Mouse (Mus musculus): ENCODE data around the gene Crybb2. TPM values are rescaled to one million over a fixed set of nuclear protein-coding genes. Genes with fewer than 3 reads are reported as not detected.

Crybb2 gene
- total RNA-seq, 2 experiments from 2014 or later = not detected

DNA sequence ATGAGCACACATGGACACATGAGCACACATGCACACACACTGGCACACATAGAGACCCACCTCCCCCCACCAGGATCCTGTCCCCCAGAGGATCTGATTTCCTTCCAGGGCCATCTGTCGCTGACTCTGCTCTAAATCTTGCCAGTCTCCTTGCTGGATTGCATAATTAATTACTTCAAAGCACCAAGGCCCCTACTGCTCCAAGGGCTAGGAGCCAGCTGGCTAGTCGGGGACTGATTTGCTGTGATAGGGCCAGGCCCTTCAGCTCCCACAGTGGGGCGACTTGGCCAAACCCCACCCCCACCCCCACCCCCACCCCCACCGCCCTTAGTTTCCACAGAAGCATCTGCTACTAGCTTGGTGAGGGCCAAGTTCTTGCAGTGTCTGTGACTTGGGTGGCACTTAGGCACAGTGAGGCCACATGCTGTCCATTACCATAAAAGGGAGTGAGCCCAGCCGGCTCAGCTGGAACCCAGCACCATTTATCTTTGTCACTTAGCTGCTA is 28.3 kb downstream of the Crybb2 start:
- intact Hi-C loops (cut with DNase I; ENCODE audit: low total_unique reads) = no loop called here

DNA sequence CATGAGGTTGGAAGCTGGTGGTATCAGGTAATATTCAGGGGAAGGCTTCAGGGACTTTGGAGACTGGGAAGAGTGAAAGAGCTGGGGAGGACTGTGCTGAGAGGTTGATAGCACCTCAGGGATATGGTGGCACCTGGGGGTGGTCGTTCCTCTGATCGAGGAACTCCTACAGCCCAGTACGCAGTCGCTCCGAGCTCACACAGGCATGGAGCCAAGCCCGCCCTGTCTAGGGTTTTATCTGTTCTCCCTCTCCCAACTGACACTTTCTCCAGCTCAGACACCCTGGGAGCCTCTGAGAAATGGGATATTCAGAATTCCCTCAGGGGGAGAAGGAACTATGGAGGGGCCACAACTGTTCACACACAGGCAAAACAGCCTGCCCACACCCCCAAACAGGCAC is 29.1 kb downstream of the Crybb2 start:
- intact Hi-C loops (cut with DNase I; ENCODE audit: low total_unique reads) = no loop called here
- DNase-seq = no peak

More for the DNA sequence above, 28.3 kb downstream of the Crybb2 start:
- peak; percentile 78 for DNase-seq

DNA sequence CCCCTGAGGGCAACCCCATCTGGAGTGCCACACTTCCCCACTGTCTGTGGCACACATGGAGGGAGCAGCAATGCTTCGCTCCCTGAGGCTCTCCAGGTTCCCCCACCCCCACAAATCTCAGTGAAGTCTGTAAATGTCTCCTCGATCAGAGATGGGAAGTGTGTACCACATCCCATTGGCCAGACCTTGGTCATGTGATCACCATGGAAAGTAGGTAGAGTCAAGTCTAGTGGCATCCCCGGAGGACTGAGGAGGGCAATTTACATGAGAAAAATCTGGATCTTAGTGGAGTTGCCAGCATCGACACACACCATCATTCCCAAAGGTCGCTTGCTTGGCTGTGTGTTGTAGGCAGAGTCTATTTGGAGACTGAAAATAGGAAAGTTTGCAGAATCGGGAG is 31.3 kb downstream of the Crybb2 start:
- DNase-seq = no peak
- intact Hi-C loops (cut with DNase I; ENCODE audit: low total_unique reads) = no loop called here

DNA sequence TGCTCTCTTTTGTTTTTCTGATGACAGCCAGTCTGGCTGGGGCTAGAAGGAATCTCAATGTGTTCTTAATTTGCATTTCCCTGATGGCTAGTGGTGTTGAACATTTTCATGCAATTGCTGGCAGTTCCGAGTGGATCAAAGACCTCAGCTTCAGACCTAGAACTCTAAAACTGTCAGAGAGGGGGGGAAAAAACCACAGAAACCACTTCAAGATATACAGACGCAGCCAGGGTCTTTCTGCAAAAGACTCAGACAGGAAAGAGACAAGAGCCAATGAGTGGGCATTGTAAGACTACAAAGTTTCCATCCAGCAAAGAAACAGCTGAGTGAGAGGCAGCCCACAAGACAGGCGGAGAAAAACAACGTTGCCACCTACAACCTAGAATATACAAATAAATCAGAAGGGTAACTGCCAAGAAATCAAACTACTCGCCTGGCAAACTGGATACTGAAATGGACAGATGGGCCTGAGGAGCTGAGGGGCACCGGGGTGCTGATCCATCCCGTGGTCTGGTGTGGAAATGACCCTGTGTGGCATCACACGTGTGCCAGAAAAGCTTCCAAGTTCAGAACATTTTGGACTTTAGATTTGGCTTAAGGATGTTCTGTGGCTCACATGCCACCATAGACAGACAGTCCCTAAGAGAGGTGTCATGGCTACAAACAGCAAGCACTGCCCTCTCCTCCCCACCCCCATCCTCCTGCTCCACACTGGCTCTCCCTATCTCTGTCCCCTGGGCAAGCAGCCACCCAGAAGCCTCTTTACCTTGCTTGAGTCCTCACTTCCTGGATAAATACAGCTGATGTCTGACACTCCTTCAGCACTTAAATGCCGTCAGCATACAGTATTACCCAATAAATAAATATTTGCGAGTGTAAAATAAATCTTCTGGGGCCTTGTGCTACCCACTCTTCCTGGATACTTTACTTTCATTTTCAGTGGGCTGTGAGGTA is 34.5 kb downstream of the Crybb2 start:
- intact Hi-C loops (cut with DNase I; ENCODE audit: low total_unique reads) = no loop called here
- DNase-seq = no peak

DNA sequence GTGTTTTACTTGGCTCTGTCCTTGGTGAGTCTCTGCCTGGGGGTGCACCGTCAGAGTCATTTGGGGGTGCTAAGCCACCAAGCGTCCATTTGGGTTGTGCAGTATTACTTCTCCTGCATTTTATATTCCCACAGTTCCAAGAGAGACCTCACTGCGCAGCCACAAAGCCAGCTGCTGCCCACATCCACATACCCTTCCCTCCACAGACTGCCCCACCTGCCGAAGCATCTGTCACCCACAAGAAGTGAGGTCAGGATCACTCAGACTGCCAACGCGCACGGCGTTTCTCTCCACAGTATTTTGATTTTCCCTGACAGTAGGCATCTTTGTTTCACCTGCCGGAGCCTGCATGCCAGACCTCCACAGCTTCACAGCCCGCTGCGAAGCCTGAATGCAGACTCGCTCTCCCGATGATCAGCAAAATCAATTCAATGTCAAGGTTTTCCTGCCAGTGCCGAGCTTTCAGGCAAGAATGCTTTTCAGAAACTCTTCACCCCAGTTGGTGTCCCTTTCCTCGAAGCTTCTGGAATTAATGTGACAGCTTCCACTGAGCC is 38.6 kb downstream of the Crybb2 start:
- intact Hi-C loops (cut with DNase I; ENCODE audit: low total_unique reads) = no loop called here

DNA sequence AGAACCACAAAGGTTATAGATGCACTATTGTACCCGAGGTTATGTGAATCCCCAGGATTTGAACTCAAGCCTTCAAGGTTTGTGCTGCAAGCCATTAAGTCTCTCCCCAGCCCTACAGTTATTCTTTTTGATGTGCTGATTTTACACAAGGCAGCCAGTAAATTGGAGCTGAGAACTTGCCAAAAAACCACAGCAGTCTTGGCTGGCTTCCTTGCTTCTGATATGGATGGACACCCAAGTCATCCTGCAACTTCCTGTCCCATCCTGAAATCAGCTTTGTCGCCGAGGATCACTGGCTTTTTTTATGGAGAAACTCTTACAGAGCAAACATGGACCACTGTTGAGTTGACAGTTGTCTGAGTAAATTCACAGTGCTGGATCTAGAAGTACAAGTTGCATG is 39.8 kb downstream of the Crybb2 start:
- no peak for DNase-seq
- intact Hi-C loops (cut with DNase I; ENCODE audit: low total_unique reads) = no loop called here

More for the DNA sequence above, 38.6 kb downstream of the Crybb2 start:
- DNase-seq = no peak

DNA sequence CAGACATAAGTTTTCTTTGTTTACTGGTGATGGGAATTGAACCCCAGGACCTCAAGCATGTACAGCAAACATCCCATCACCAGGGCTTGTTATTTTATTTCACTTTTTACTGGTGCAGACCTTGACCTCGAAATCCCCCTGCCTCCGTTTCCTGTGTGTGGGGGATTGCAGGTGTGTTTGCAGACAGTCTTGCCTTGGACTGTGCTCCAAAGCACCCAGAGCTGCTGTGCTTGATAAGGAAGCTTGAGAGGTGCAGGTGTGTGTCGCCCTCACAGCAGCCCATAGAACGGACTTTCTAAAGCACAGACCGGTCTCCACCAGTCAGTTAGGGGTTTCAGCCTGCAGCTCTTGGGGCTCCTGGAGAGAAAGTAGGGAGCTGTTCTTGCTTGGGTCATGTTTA is 43.2 kb downstream of the Crybb2 start:
- intact Hi-C loops (cut with DNase I; ENCODE audit: low total_unique reads) = no loop called here
- DNase-seq = no peak

DNA sequence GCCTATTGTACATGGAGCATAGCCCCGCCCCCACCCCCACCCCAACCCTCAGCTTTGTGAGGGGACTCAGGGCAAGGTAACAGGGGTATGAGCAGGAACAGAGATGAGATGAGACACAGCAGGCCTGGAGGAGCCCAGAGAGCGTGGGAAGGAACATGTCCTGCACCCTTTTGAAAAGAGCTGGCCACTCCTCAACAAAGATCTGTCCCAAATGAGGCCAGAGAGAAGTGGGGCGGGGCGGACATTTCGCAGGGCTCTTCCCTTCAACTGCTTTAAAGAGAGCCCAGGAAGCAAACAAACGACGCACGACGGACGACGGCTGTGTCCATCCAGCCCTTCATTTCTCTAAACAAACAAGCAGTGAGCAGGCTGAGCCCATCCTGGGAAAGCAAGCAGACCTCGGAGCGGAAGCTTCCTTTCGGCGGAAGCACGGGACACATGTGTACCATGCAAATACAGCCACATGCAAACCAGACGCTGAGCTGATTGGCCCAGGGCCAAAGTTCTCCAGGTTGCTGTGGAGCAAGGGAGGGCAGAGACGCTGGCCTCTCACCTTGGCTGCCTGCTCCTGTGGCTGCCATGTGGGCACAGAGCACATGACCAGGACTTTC is 45.7 kb downstream of the Crybb2 start:
- intact Hi-C loops (cut with DNase I; ENCODE audit: low total_unique reads) = no loop called here
- DNase-seq = peak; percentile 31

DNA sequence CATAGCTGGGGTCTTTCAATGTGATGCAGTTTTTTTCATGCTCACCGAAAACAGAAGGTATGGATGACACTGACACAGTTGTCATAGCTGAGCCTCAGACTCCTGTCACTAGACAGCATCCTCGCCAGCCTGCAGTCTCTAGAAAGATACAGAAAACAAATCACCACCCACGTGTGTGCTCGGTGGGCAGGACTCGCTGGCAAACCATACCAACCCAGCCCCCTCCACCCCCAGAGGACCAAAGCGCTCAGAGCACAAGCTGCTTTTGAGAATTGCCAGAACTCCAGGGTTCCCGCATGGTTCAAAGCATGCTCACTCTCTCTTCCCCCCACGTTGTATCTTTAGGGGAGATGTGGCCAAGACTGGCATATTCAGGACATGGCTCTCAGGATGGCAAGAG is 51.7 kb downstream of the Crybb2 start:
- DNase-seq = no peak
- intact Hi-C loops (cut with DNase I; ENCODE audit: low total_unique reads) = no loop called here

DNA sequence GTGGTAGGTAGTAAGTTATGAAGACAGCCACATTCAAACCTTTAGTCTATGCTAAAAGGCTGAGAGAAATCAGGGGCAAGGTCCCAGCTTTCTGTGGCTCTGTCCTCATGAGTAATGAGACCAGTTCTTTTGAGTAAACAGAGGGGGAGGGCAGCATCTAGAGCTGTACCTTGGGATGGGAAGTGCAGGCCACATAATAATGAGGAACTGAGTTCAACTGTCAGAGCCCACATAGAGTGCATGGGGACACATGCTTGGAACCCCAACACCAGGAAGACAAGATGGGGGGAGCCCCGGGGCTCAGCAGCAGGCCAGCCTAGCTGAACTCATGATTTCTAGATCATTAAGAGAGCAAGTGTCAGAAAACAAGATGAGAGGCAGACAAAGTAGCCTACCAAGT is 52.9 kb downstream of the Crybb2 start:
- DNase-seq = no peak
- intact Hi-C loops (cut with DNase I; ENCODE audit: low total_unique reads) = no loop called here

DNA sequence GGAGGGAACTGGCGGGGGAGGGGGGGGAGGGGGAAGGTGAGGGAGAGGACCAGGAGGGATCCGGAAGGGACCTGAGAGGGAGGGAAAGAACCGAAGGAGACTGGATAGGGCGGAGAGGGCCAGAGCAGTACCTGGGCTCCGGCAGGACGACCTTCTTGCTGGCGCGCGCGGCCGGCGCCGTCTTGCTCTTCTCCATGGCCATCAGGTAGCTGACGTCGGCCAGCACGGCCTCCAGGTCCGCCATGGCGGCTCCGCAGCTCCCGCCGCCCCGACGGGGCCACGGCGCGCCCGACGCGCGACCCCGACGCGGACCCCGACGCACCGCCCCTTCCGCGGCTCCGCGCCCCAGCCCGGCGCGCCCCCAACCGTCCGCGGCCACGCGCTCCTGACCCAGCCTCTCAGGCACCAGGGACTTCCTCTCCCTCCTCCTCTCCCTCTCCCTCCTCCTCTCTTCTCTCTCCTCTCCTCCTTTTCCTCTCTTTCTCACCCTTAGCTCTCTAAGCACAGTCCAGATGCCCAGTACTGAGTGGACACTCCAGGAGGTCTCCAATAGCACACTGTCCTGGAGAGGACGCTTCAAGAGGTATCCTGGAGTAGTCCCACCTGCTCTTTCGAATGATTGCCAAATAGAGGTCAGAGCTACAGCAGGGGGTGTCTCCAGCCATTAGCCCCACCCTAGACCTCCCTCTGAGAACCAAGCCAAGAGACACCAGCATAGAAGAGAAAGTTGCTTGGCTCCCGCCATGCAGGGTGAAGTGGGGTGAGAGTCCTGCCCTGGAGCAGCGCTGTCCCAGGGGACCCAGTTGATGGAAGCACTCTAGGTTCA is 54.5 kb downstream of the Crybb2 start, which contains the start of gene Grk3:
Gene Grk3 (minus strand): TSS at position 556 of the 826 bp plus-strand sequence.
- DNase-seq = peak; percentile 51
- intact Hi-C loops (cut with DNase I; ENCODE audit: low total_unique reads) = no loop called here

DNA sequence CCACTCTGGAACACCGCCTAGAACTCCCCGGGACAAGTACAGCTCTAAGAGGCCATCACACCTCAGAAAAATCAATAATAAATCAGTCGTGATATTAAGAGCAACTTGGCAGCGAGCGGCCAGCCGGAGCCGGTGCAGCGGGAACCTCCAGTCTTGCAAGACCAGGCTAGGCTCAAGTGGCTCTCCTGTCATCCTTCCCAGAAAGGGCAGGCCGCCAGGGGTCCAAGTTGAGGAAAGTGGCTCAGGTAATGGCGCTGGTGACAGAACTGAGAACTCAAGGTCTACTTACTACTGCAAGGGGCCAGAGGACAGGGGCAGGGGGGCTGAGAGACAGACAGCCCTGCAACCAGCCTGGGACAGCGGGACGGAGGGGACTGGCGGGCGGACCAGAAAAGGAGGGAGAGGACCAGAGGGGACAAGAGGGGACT is 55.1 kb downstream of the Crybb2 start:
- intact Hi-C loops (cut with DNase I; ENCODE audit: low total_unique reads) = loop anchor here (5.0 kb wide), 1 partner anchor 38 kb away; no protein-coding TSS in a partner anchor
- peak; percentile 55 for DNase-seq

DNA sequence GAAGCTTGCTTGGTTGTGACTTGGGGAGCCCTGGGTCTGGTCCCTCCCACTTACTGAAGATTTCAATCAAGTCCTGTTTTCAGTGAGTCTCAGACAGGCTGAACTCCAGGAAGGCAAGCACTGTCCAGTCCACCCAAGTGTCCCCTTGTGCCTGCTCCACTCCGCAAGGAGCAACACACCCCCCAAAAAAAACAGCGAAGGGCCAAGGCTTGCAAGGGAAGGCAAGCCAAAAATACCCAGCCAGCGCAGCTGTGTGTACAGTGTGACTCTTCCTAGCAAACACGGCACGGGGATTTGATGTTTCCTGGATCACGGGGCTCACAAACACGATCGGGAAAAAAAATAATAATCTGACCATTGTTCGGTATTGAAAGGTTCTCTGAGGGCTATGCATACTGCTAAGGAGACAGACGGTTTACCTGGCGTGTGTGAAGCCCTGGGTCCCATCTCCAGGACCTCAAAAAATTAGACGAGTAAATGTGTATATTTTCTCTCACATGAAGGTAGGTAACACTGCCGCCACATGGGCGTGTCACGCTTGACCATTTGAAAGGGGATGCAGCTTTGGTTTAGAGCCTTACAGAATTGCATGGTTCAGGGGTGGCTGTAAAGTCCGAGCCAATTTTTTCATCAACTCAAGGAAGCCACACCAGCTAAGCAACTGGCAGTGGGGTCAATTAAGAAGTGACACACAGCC is 55.7 kb downstream of the Crybb2 start:
- peak; percentile 25 for DNase-seq
- intact Hi-C loops (cut with DNase I; ENCODE audit: low total_unique reads) = loop anchor here (5.0 kb wide), 1 partner anchor 37 kb away; no protein-coding TSS in a partner anchor

DNA sequence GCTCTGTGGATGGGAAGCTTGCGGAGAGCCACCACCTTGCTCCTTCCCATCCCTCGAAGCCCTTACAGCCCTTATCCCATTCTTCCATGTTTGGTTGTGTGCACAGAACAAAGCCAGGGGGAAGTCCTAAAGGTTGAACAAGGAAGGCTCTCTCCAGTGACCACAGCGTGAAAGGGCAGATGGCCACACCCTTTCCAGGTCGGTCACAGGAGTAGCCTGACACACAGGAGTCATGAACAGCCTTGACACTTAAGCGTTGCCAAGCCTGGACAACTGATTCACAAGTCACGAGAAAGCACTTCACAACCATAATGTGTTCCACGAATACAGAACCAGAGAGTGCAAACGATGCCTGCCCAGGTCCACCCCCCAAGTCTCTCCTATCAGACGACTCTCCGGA is 58.0 kb downstream of the Crybb2 start:
- intact Hi-C loops (cut with DNase I; ENCODE audit: low total_unique reads) = loop anchor here (5.0 kb wide), 1 partner anchor 35 kb away; no protein-coding TSS in a partner anchor
- no peak for DNase-seq

DNA sequence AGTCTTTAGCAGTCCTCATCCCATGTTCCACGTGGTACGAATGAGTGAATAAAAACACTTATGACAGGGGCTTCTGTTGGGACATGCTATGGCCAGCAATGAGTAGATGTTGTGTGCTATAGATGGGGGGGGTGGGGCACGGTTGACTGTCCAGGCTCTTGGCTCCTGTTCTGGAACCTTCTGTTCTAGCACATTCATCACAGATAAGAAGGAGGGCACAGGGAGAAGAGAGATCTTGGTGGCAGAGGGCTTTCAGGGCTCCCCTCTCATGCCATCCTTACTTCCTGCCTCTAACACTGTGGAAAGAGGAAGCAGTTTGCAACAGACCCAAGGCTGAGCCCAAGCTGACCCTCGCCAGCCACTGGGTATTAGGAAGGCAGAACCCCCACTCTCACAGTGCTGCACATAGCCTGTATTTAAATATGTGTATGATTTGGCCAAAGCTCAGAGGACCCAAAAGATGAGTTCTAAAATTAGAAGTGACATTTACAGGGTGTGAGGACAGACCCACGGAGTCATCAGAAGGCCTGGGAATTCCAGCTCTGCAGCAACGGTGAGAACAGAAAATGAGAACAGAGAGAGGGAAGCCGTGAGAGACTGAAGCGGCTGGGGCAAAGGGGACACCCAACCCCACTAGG is 60.6 kb downstream of the Crybb2 start:
- intact Hi-C loops (cut with DNase I; ENCODE audit: low total_unique reads) = no loop called here
- no peak for DNase-seq

DNA sequence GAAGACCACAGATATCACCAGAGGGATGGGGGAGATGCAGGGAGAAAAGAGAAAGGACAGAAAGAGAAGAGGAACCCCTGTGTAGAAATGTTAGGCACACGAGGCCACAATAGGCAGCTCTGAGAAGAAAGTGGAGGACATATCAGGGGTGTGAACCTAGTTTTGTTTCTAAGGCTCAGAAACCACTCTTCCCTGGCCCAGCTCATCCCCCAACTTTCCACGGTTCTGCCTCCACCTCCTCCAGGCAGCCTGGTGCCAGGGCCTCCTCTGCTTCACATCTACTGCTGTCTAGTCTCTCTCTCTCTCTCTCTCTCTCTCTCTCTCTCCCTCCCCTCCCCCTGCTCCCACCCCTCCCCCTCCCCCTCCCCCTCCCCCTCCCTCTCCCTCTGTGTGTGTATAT is 61.4 kb downstream of the Crybb2 start:
- intact Hi-C loops (cut with DNase I; ENCODE audit: low total_unique reads) = no loop called here
- no peak for DNase-seq
